Mouse (Mus musculus): Measurements from ENCODE around the gene Slc25a25.

DNA sequence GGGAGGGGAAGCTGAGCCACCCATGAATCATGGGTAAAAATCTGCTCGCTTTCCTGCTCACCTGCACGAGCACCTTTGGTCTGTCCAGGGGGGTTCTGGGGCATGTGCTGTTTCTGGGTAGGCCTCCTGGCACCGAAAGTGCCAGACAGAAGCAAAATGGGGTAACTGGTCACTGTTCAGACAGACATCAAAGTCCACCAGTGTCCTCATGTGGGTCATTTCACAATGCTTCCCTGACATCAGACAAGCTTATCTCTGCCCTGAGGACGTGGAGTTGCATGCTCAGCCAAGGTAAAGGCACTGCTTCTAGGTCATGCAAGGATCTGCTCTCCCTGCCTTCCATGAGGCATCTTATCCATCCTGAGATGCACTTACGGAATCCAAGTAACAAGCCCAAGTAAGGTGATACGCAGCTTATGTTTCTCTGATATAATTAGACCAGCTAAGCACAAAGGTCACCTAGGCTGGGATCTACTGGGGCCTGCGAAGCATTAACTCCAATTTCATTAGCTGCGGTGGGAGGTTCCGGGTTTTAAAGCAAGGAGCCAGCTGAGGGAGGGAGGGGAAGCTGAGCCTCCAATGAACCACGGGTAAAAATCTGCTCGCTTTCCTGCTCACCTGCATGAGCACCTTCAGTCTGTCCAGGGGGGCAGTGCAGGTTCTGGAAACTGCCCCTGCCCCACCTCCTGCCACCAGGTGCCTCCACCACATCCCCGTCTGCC lies 32.7 kb downstream of the Slc25a25 start:
- TF ChIP-seq CTCF (IDR thresholded peaks at IDR 0.05; ENCODE audit: extremely low read depth, insufficient read depth, low read length) (no peak), POLR2A (IDR thresholded peaks at IDR 0.05; ENCODE audit: extremely low read depth, insufficient read depth, low read length) (no peak)

Measured in cortical plate, adult 2 months (tissue).